In genomic region chr7:27933050-27933799, GRCm38 (mm10) we compare ENCODE assay signal across 9 mouse cellular contexts. TPM values are rescaled to one million over a fixed set of nuclear protein-coding genes. Genes with fewer than 3 reads are reported as not detected.
DNase-seq lines count a peak whose midpoint lies in the region; ATAC-seq and TF ChIP-seq lines count a peak whose summit lies in the region.
"Had no signal": no experiment of that assay in that cellular context is flagged by ENCODE, and none has a peak within 500 bp of the region (broad histone marks: within the 10 kb centered on the region; RNA-seq: fewer than 3 reads in every experiment).

No protein-coding gene starts in this region.

- 24% methylated on average over 7 of the region's 7 CpGs for WGBS in hindbrain, embryonic 11.5 days

- H3K4me2 ChIP-seq in hindbrain, embryonic 11.5 days (replicated peaks; ENCODE audit: low read depth, low read length), result no peak overlapping the region

- no peak for DNase-seq in gastrocnemius, adult 2 months
- DNase-seq in gastrocnemius, postnatal 36 days, result no peak
- DNase-seq in Muller cell, postnatal 12 days (ENCODE audit: inconsistent ontology term), result peak; percentile 17
- DNase-seq in hindbrain, embryonic 11.5 days (ENCODE audit: low spot score), result peak; percentile 22
- DNase-seq in thymus, postnatal 14 days, result peak; percentile 14
- DNase-seq in testis, postnatal 14 days (ENCODE audit: low spot score), result no peak
- no peak for DNase-seq in frontal cortex, postnatal 25 days (ENCODE audit: low spot score in 2 of 2)

- no peak for TF ChIP-seq CTCF in gastrocnemius, adult 2 months (IDR thresholded peaks at IDR 0.05)

- H3K27ac ChIP-seq in gastrocnemius, adult 2 months, result no peak overlapping the region
- no peak overlapping the region for H3K27ac ChIP-seq in hindbrain, embryonic 11.5 days (ENCODE audit: low read depth, low read length)
- H3K27ac ChIP-seq: macrophage had no signal

- H3K36me3 ChIP-seq in hindbrain, embryonic 11.5 days (ENCODE audit: control insufficient read depth, insufficient read depth, low read length), result no peaks in the 10 kb centered on the region

- H3K4me1 ChIP-seq in hindbrain, embryonic 11.5 days (replicated peaks; ENCODE audit: control insufficient read depth, insufficient read depth, low read length), result no peaks in the 10 kb centered on the region; the same call in 1 of the 2 replicates

- ATAC-seq in hindbrain, embryonic 11.5 days (ENCODE audit: low FRiP score), result no peak
- ATAC-seq in megakaryocyte progenitor cell, adult 5-6 weeks (replicated peaks; ENCODE audit: poor library complexity), result peak; percentile 89

- intact Hi-C loops in gastrocnemius, adult 2 months (cut with DNase I), result no loop called here
- intact Hi-C loops in gastrocnemius, postnatal 36 days (cut with DNase I), result loop anchor here (2.0 kb wide), 1 partner anchor 206 kb away; no protein-coding TSS in a partner anchor

- no peaks in the 10 kb centered on the region for H3K9me3 ChIP-seq in hindbrain, embryonic 11.5 days (ENCODE audit: control insufficient read depth, low read length)

- no peak overlapping the region for H3K9ac ChIP-seq in hindbrain, embryonic 11.5 days (ENCODE audit: low read depth, low read length)

- H3K27me3 ChIP-seq in hindbrain, embryonic 11.5 days (ENCODE audit: control insufficient read depth, insufficient read depth, low read length), result no peaks in the 10 kb centered on the region

- H3K4me3 ChIP-seq in gastrocnemius, adult 2 months, result peak overlapping the region; percentile 40; the same call in 1 of the 2 replicates
- H3K4me3 ChIP-seq in hindbrain, embryonic 11.5 days (ENCODE audit: low read depth, low read length), result no peak overlapping the region

RNA-seq across cellular contexts. Expression of gene Zfp974, which starts 4.0 kb away (rescaled TPM):
- total RNA-seq in gastrocnemius, adult 2 months (2021), result 1 to 10 TPM; 4.1 to 6.2 TPM
- total RNA-seq in gastrocnemius, postnatal 36 days (2021), result 1 to 10 TPM; 3.2 to 3.5 TPM
- 15.2 and 15.8 TPM in 2 replicates for polyA plus RNA-seq in hindbrain, embryonic 11.5 days (2014; fragmentation: Nextera tagmentation; extraction: Ambion mirVana)
- total RNA-seq in megakaryocyte progenitor cell, adult 5-6 weeks (2015), result 0.59 and 2.4 TPM in 2 replicates
- total RNA-seq in megakaryocyte progenitor cell, adult 5-6 weeks (2017), result 0.58 and 3.3 TPM in 2 replicates

RNA-seq across cellular contexts. Expression of gene Zfp780b, which starts 45.7 kb away (rescaled TPM):
- total RNA-seq in gastrocnemius, adult 2 months (2021), result 1 to 10 TPM; 7.7 to 10.0 TPM
- 1 to 10 TPM; 6.0 to 6.9 TPM for total RNA-seq in gastrocnemius, postnatal 36 days (2021)
- polyA plus RNA-seq in hindbrain, embryonic 11.5 days (2014; fragmentation: Nextera tagmentation; extraction: Ambion mirVana), result 21.0 and 27.2 TPM in 2 replicates
- 12.9 and 17.9 TPM in 2 replicates for total RNA-seq in megakaryocyte progenitor cell, adult 5-6 weeks (2015)
- 11.4 and 14.4 TPM in 2 replicates for total RNA-seq in megakaryocyte progenitor cell, adult 5-6 weeks (2017)

Comparison
In these comparisons a context has a peak if more than half of its experiments do, and no peak if none do; other contexts are left out.
1. DNase-seq: peak in Muller cell, postnatal 12 days (single experiment), hindbrain, embryonic 11.5 days (single experiment) and thymus, postnatal 14 days (single experiment); none in gastrocnemius, adult 2 months (single experiment), gastrocnemius, postnatal 36 days (0 of 2), testis, postnatal 14 days (single experiment) and frontal cortex, postnatal 25 days (0 of 2).